Mouse (Mus musculus): Measurements from ENCODE around the gene Spz1.

Spz1 gene

GRCm38 (mm10) chr13:92578210-92578609 lies 2.2 kb upstream of the Spz1 start:
- DNase-seq (ENCODE audit: low read depth): no peak

DNA sequence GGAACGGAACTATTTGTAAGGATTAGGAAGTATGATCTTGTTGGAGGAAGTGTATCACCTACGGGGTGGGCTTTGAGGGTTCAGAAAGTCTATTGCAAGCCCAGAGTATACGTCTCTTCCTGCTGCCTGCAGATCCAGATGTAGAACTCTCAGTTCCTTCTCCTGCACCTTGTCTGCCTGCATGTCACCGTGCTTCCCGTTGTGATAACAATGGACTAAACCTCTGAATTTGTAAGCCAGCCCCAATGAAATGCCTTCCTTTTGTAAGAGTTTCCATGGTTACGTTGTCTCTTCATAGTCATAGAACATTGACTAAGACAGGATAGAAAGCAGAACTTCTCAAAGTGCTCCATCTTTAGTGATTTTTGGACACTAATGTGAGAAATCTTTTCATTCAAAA lies 716 bp upstream of the Spz1 start:
- no peak for DNase-seq (ENCODE audit: low read depth)

DNA sequence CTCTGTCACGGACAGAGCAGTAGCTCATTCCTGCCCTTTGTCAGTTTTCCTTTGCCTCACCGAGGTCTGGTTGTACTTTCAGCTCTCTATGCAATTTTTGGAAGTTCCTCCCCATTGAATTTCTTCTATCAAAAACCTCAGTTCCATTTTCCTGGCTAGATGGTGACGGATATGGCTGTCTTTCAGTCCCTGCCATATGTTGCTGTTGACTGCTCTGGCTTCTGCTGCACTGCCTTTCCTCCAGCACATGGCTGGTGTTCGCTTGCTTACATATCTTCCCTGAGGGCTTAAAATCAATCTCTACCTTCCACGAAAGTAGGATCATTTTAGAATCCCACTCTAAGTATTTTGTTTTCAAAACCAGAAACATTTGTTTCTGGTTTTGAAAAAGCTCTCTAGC lies 16.5 kb downstream of the Spz1 start:
- no peak for DNase-seq (ENCODE audit: low read depth)

- DNase-seq (ENCODE audit: low read depth): no peak
These were observed 18.7 kb downstream of the Spz1 start for GRCm38 (mm10) chr13:92557229-92557628.

DNA sequence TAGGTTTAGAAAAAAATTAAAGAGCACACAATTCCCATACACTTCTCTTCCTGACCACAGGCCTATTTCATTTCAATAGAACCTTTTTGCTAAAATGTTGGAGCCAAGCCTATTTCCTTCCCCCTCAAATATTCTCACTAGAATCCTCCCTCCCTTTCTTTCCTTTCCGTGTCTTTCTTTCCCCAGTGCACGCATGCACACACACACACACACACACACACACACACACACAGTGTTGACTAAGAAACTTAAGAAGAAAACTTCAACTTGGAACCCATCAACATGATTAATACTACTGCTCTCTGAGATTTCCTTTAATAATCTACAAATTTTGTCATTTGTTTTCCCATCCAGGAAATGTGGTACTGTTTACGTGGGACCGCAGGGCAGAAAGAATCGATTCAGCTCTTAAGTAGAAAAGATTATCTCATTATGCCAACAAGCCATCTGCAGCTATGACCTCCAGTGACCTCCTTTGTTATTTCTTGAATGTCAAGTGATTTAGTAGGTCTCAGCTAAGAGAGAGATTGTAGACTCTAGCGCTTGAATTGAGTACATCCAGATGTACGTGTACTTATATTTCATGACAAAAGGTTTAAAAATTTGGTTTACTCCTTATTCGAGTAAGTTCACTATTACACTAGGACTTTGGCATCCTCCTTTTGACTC lies 19.4 kb downstream of the Spz1 start:
- DNase-seq (ENCODE audit: low read depth): no peak

DNA sequence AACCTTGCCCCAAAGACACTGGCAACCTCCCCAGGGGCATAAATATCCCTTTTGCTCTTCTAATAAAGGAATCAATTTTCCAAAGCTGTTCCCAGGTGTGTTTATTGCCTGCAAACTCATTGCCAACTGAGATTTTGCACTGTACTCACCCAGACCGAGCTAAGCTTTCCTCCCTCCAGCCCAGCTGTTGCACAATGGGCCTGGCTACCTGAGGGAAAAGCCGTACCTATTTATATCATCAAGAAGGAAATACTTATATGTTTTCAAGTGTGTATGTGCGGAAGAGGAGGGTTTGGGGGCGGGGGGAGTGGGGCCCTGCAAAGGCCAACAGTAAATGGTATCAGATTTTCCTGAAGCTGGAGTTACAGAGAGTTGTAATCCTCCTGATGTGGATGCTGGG lies 28.9 kb downstream of the Spz1 start:
- no peak for DNase-seq (ENCODE audit: low read depth)

DNA sequence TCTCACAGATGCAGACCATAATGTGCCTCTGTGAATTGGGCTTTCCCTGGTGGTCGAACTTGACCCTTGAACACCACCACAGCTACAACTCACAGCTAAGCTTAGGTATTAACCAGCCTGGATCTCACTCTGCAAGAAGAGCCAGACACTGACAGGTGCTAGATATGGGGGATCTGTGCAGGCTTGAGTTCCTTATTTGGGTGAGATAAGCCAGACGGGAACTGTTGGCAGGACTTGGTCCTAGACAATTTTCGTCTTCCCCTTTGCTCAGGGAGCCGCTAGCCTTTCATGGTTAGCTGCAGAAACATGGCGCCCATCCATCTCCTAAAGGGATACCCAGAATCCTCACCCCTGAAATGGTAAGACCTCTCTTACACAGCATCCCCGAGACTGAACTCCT lies 35.0 kb downstream of the Spz1 start:
- DNase-seq (ENCODE audit: low read depth): no peak

- no peak for DNase-seq (ENCODE audit: low read depth)
These were observed 36.8 kb downstream of the Spz1 start for GRCm38 (mm10) chr13:92539126-92539525.

- DNase-seq (ENCODE audit: low read depth): no peak
These were observed 42.2 kb downstream of the Spz1 start for GRCm38 (mm10) chr13:92533801-92534200.

DNA sequence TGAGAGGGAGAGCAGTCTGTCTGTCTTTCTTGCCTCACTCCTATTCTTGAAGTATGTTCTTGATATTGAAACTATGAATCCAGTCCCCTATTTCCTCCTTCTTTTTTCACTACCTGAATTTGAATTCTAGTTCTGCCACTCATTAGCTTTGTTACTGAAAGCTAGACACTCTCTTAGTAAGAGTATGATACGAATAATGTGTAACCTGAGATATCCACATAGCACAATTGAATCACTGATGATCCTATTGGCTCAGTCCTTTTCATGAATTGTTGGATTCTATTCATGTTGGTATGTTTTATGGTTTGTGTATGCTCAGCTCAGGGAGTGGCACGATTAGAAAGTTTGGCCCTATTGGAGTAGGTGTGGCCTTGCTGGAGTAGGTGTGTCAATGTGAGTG lies 43.8 kb downstream of the Spz1 start:
- no peak for DNase-seq (ENCODE audit: low read depth)

DNA sequence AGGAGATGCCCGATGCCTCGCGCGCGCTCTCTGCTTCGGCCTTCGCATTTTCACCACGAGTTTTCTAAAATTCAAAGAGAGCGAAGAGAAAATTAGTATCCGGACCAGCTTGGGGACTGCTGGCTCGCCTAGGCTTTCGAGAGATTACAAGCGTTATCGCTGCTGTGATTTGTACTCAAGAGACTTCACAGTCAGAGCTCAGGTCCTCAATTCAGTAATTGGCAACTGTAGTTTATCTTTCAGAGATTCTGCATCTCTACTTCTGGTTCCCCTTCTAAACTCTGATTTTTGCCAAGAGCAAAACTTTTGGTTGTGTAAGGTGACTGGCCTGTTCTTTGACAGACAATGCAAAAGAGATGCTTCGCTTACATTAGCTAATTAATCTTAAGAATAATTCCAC lies 44.7 kb downstream of the Spz1 start:
- peak; percentile 19 for DNase-seq (ENCODE audit: low read depth)

GRCm38 (mm10) chr13:92530721-92531211 lies 45.2 kb downstream of the Spz1 start, which contains the start of gene Zfyve16:
TSS of gene Zfyve16 (minus strand) at chr13:92530868.
- peak; percentile 81 for DNase-seq (ENCODE audit: low read depth)

GRCm38 (mm10) chr13:92529828-92530720 lies 45.9 kb downstream of the Spz1 start:
- peak; percentile 31 for DNase-seq (ENCODE audit: low read depth)

Measured in c-Kit-positive CD71-positive TER-119-negative erythroid progenitor cells, embryonic 14.5 days (primary cell).